Mouse (Mus musculus) ZHBTc4 (cell line): ENCODE results near the gene Cyp2u1.
A peak's percentile ranks its signal among the peaks of the same experiment; 100 is the strongest.

Source experiments
- DNase-seq: peaks from one replicate; pipeline ENCODE4 v3.0.0-alpha.2; 2011; ENCODE audit warnings: low read depth, low spot score

Cyp2u1 gene

DNA sequence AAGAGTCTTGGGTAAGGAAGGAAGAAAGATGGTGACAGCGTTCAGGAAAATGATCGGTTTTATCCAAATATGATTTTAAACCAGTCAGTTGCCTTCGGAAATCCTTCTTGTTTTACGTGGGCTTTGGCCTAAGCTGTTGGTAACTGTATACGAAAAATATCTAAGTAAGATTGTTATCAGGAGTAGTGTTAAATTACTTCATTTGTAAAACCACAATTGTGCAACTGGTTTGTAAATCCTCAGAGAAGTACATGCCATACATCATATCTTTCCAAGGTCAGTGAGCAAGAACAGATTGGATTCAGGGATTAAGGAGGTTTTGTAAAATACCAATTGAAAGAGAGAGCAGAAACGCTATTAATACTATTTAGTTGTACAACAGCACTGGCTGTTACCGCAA lies 3.2 kb upstream of the Cyp2u1 start:
- DNase-seq, result no peak

DNA sequence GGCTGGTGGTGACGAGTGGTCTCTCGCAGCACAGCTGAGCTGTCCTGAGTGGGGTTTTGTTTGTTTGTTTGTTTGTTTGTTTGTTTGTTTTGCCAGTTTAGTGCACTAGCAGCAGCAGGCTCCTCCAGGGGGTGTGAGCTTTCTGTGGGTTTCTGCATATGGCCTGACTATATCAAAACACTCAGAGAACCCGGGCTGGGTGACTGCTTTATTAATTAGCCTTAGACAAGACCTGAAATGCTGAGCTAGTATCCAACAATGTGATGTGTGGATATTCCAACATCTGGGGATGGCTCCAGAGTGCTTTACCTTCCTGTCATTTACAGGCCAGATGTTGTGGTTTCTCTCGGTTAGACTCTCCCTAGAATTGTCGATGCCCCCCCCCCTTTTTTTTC lies 290 bp upstream of the Cyp2u1 start:
- no peak for DNase-seq

DNA sequence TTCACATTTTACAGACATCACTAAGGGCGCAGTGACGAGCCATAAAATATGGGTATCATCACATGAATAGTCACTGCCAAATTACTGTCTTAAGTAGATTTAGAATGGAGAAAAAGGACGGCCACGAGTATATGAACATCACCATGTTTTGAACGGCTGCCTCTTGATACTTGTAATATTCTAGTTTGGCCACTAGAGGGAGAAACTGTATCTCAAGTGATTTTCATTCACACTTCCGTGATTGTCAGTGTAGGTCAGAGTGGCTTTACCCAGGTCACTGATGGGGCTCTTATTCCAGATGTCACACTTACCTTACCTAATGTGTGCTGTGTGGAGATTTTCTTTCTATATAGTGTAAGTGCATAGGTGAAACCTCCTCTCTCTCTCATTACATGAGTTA lies 3.1 kb downstream of the Cyp2u1 start:
- DNase-seq, result peak; percentile 77

DNA sequence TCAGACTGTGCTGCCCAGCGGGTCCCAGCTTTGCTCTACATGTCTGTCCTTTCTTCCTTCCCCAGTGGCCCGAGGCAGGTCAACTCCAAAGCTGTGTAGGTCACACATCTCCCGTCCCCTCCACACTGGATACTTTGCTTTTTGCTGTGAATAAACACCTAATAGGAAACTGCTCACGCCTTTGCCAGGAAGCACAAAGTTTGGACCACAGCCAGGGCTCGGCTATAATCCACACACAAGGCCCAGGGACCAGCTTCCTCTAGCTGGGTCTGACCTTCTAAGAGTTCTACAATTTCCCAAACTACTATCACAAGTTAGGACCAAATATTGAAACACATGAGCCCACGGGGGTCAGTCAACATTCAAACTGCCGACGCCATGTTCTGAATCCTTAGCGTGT lies 3.9 kb downstream of the Cyp2u1 start:
- no peak for DNase-seq

DNA sequence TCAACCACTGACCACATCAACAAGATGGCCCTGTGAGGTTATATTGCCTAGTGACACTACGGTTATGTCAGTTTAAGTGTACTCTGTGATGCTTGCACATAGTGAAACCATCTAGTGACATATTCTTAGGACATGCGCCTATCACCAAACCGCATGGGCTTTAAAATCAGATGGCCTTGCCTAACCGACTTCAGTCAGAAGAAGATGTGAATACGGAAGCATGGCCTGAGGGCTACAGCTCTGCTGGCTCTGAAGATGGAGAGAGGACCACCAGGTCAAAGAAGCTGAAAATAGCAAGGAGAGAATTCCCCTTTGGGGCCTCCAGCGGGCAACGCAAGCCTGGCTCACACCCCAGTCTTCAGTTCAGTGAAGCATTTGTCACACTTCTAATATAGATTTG lies 6.1 kb downstream of the Cyp2u1 start:
- DNase-seq, result no peak

DNA sequence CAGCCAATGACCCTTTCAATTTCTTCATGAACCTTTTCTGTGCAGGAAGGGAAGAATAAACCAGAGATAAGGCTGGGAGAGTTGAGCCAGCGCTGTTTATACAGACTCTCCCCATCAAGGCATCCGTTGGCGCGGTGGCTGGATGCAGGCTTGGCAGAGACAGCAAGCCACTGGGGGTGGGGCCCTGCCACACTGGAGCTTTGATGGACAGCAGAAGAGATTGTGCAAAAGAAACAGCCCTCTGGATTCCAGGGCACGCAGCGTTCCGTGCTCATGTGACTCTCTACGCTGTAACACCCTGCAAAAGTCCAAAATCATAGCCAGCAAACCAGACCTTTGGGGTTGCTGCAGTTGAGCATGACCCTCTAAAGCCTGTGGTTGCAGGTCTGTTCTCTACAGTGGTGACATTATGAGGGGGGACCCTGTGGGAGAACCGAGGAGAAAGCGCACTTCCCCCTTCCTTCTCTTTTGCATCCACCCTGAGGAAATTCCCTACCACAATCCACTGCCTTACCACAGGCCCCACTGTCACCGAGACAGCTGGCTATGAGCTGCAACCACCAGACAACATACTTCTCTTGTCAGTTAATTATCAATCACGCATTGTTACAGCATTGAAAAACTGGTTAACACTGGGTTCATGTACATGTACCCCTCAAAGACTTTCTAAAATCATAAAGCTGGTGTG lies 7.4 kb downstream of the Cyp2u1 start:
- DNase-seq, result no peak

DNA sequence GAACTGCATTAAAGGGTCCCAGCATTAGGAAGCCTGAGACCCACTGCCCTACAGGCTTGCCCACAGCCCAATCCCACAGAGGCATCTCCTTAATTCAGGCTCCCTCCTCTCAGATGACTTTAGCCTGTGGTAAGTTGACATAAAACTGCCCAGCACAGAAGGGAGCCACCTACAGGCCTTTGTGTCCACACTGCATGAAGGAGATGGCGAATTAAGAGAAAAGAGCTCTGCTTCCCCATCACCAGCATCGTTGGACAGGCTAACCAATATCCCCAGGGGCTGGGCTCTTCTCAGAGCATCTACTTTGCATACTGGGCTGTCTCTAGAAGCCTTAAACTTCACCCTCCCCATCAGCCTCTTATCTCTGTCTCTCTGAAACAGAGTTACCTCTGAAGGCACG lies 8.5 kb downstream of the Cyp2u1 start:
- DNase-seq, result no peak

DNA sequence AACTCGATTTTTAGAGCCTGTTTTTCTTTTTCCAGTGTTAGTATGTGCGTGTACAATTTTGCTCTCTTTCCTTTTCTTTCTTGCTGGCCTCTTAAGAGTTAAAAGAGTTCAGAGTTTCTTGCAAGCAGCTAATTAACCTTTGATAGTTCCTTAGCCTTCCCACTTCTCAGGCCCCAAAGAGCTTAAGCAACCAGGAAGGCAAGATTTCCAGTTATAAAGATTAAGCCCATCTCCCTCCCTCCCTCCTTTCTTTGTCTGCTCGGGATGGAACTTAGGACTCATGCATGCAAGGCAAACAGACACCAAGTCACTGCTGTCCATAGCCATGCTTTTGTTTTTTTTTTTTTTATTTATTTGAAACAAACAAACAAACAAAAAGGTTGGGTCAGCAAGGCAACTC lies 10.1 kb downstream of the Cyp2u1 start:
- no peak for DNase-seq

DNA sequence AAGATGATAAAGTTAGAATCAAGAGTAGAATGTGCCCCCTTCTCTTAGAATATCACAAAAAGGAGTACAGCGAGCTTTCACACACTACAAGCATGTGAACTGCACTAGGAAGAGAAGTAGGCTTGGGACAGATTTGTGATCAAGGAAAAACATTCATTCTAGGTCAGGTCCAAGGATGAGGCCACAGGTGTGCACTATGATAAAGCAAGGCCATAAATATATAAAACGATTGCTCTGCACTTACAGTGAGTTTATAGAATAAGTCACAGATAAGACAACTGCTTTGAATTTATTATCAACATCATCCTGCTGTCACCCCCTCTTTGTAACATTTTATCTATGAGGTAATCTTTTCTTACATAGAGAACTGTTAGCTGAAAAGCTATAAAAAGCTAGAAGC lies 10.7 kb downstream of the Cyp2u1 start:
- DNase-seq, result no peak

DNA sequence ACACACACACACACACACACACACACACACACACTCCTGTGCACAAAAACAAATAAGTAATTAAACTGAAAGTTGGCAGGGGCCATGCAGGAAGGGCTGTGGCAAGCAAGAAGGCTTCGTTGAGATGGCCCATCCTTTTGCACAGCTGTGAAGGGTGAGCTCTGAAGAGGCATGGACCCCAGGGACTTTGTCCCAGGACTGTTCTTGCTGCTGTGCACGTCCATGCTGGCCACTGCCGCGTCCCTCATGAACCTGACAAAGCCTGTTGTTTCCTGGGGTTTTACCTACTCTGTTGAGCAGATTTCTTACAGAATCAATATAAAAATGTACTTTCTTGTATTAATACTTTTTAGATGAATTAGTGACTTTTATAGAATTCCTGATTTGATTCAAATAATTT lies 11.1 kb downstream of the Cyp2u1 start:
- no peak for DNase-seq

DNA sequence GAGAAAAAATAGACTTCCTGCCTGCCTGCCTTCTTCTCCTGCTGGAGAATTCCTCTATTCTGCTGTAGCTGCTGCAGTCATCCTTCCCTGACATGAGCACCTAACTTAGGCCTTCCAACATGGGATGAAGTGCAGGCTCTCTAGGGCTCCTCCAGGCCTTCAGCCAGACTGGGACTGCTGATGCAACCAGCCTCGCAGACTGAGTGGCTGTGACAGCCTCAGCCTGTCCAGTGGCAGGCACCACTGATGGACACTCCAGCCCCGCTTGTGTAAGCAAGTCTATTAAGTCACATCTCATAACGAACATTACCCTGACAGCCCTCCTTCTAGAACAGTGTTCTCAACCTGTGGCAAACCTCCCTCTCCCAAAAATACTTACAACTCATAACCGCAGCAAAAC lies 28.9 kb downstream of the Cyp2u1 start:
- DNase-seq, result no peak

DNA sequence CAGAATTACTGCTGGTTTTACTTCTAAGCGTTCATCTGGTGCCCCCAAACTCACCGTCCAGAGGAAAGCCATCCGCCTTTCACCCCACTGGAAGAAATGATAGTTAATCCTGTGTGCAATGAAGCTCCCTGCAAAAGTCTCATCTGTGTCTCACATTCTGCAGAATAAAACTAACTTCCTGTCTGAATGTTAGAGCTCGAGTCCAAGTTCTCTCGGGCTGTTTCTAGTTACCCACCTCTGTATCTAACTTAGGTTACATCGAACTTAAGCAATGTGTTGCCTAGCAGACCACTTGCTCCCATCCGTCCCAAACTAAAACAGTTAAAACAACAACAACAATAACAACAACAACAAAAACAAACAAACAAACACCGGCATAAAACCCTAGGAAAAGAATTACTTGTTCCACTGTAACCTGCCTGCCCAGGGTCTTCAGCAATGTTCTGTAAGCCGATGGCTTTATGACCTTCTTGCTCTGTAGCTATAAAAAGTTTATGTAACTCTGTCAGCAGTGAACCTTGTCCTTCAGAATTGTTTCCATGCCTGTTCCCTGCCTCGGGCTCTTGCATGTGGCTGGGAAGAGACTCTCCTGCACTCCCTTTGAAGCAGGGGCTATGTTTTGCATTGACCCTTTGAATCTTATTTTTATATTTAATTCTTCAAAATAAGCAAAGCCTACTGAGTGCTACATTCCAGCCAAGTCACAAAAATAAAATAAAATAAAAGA lies 30.5 kb downstream of the Cyp2u1 start:
- DNase-seq, result no peak

DNA sequence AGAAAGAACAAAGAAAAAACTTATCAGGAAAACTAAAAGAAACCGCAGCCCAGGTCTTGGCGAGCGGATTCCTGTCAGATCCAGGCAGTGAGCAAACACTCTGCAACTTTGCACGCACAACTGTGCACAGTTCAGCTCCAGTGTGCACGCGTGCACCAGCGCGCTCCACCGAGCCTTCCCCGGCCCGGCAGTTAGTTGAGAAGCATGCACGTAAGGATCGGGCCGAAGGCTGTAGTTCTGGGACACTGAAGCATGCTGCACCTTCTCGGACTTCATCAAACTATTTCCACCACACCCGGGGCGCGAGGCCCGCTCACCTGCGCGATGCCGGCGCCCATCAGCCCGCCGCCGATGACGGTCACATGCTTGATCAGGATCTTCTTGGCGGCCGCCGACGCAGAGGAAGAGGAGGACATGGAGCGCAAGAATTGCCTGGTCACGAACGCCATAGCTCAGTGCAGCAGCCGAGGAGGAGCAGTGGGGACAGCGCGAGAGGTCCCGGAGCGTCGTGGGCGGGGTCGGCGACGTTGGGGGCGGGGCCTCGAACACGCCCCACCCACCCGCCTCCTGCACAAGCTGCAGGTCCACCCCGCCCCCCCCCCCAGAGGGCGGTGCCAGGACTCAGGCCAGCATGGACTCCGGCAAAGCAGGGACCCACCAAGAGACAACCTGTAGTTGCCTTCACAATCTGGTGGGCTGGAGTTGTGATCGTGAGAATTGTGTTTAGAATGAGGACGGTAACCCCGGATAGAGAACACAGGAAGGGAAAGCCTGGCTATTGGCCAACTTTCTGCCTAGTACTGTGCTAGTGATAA lies 31.3 kb downstream of the Cyp2u1 start, which contains the start of gene Hadh:
TSS of gene Hadh (minus strand) at position 543 of the 815 bp plus-strand sequence.
- DNase-seq, result peak; percentile 96

DNA sequence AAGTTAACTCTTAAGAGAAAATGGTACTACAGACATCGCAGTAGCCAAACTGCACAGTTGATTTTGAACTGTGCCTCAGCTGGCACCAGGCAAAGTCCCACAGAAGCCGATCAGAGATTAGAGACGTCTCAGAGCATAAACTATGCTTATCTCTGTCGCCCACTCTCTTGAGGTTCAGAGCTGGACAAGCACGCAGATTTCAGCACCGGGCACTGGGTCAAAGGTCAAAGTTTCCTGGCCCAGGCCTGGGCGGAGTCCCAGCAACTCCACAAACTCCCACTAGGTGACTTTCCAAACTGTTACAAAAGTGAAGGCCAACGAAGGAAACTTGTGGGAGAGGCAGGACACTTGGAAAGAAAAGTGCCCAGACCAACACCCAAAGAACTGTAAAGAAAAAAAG lies 31.9 kb downstream of the Cyp2u1 start:
- DNase-seq, result peak; percentile 87

DNA sequence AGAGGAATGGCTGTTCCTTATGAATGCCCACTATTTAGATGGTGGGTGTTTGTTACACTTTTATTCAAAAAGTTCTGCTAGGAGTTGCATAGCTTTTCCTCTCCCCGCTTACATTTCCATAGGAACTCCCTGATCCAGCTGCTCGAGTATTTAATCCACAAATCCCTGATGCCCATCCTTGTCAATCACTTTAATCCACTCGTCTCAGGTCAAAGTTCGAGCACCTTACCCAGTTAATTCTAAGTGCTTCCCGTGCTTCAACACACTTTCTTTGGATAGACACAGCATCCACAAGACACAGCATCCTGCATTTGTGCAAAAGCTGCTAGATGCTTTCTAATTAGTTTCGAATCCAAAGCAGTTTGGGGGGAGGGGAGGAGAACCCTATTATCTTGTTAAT lies 32.6 kb downstream of the Cyp2u1 start:
- no peak for DNase-seq

DNA sequence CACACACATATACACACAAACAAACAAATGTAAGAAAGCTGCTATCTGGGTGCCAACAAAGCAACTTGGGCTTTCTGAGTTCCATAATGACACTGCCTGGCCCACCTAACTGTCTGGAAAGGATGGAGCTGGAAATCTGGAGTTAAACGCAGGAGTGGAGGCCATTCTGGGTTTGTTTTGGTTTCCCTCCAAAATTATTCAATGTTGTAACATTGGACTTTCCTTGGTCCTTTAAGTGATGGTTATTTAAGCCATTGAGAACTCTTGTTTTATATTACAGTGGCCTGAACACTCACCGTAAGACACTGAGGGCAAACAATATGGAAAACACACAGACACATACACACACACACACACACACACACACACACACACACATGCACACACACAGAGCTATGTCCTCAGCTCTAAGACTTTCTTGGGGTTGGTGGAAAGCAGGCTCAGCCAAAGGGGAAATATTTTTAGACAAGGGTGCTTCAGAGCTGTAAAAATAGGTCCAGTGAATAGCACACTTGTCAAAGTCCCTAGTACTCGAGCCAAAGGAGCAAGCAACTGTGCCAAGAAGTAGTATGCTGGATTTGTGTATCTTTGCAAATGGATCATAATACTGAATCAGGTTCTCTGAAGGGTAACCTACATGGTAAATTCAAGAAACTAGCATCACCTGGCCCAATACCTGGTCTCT lies 36.5 kb downstream of the Cyp2u1 start:
- DNase-seq, result no peak

DNA sequence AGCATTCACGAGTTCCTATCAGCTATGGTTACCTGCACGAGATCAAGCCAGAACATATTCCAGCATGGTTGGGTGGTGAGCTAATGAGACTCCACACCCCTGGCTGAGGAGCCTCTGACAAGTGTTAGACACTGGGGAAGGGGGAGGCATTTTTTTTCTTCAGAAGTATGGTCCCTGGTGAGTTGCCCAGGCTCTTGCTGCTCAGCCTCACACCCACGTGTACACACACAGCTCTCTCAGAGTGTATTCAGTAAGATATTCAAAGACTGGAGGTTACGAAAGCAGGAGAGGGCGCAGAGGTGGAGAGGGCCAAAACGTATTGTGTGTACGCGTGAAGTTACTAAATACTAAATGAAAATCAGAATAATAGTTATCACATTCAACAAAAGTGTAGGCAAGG lies 37.5 kb downstream of the Cyp2u1 start:
- no peak for DNase-seq

DNA sequence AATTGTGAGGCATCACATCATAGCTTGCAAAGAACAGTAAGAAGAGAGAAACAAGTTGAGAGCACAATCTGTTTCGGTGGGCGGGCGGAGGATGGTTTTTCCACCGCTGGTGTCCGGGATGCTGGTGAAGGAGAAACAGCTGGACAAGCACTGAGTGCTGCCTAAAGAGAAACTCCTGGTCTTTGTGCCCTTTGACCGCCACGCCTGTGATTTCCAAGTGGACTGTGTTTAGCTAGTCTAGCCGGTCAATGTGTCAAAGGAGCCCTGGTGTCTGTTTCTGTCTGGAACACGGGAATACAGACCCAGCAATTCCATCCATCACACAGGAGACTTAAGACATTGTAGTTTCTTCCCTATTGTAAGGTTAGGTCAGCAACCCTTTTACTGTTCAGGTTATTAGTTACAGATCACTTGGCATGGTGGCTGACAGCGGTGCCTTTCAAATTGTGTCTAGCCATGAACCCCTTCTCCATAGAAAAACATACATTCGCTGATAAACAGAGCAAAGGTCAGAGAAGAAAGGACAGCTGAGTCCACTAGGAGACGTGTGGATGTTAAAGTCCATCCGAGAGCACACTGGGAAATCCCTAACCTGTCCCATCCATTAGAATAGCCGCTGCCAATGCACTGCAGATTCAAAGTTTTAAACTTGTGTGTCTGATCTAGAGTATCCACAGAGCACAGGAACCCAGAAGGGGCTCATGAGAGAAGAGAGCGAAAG lies 39.1 kb downstream of the Cyp2u1 start:
- no peak for DNase-seq

DNA sequence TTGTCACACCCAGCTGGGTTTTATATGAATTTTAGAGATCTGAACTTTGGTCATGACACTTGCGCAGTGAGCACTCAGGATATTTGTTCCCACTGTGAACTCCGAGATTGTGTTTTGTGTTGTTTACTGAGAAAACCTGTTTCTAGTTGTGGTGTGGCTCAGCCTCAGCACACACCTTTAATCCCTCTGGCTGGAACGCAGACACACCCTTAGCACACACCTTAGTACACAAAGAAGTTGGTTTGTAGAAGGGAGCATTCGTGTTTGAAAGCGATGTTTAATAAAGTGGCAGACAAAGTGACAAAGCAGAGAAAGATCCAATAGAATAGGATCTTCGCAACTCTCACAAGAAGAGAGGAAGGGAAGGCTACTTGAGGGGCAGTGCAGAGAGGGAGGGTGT lies 42.6 kb downstream of the Cyp2u1 start:
- DNase-seq, result no peak

DNA sequence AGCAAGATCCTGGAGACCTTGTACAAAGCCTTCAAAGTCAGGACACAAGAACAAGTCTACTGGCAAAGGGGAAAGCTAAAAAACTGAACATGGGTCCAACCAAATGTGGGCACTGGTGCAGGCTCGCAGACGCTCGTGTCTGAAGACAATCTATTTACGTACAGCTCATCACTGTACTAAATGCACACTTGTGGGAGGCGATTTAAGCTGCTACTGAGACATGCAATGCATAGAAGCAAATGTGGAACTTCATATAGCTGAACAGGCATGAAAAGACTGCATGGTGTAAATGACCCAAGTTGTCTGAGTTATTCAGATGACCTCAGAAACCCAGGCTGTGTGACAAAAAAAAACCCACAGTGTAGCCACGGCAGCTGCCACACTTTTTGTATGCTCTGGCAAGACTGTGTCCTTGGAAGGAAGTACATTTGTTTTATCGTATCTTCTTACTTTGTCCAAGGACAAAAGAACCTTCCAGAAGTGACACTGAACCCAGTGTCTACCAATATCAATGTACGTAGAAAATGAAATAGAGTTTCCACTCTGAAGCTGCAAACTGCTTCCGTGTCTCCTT lies 43.5 kb downstream of the Cyp2u1 start:
- DNase-seq, result no peak

DNA sequence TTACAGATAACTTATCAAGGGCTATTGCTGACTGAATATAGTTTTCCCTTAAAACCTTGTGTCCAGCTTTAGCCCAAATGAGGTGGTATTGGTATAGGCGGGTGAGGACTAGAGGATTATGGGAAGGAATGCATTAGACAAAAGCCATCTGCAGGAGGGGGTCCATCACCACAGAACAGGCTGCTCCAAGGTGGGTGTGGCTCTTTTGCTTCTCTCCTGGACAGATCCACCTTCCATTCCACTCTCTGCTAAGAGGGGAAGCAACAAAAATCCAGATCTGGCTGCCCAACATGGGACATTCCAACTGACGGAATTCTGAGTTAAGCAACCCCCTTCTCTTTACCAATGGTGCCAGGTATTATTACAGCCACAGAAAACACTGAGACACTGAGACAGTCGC lies 44.1 kb downstream of the Cyp2u1 start:
- DNase-seq, result peak; percentile 53
